Mouse (Mus musculus) cerebellum, postnatal 25 days (tissue): ENCODE results near the gene Kcnq2.

Source experiments
- DNase-seq, 2 experiments: peaks; one replicate each; pipeline ENCODE4 v3.0.0; 2021; ENCODE audit warnings: mixed read lengths in 2 of 2

The Kcnq2 gene

GRCm38 (mm10) chr2:181102161-181102560 is 32.9 kb downstream of the Kcnq2 start:
- DNase-seq, result no peak

- no peak for DNase-seq
These were observed 33.5 kb downstream of the Kcnq2 start for GRCm38 (mm10) chr2:181101626-181102025.

GRCm38 (mm10) chr2:181100087-181100486 is 35.0 kb downstream of the Kcnq2 start:
- DNase-seq, result no peak

- no peak for DNase-seq
These were observed 45.0 kb downstream of the Kcnq2 start for GRCm38 (mm10) chr2:181090123-181090522.

GRCm38 (mm10) chr2:181084997-181085396 is 50.1 kb downstream of the Kcnq2 start:
- DNase-seq, result peak in 1 of 2 experiments; percentile 8

GRCm38 (mm10) chr2:181083945-181084344 is 51.2 kb downstream of the Kcnq2 start:
- DNase-seq, result peak in 1 of 2 experiments; percentile 5

- no peak for DNase-seq
These were observed 54.2 kb downstream of the Kcnq2 start for GRCm38 (mm10) chr2:181080886-181081285.

GRCm38 (mm10) chr2:181079518-181079917 is 55.6 kb downstream of the Kcnq2 start:
- DNase-seq, result no peak

- DNase-seq, result no peak
These were observed 56.2 kb downstream of the Kcnq2 start for GRCm38 (mm10) chr2:181078908-181079307.

- no peak for DNase-seq
These were observed 59.6 kb downstream of the Kcnq2 start for GRCm38 (mm10) chr2:181075501-181075900.

GRCm38 (mm10) chr2:181072403-181072714 is 62.7 kb downstream of the Kcnq2 start:
- no peak for DNase-seq

- peak; percentile 92 to 93 for DNase-seq
These were observed 63.2 kb downstream of the Kcnq2 start for GRCm38 (mm10) chr2:181071706-181072402.

GRCm38 (mm10) chr2:181070136-181070535 is 65.0 kb downstream of the Kcnq2 start:
- DNase-seq, result no peak

- DNase-seq, result no peak
These were observed 66.6 kb downstream of the Kcnq2 start for GRCm38 (mm10) chr2:181068499-181068898.

GRCm38 (mm10) chr2:181065827-181066226 is 69.3 kb downstream of the Kcnq2 start:
- no peak for DNase-seq

GRCm38 (mm10) chr2:181060127-181060526 is 75.0 kb downstream of the Kcnq2 start:
- DNase-seq, result peak; percentile 89 to 92

GRCm38 (mm10) chr2:181058193-181058592 is 76.9 kb downstream of the Kcnq2 start:
- DNase-seq, result no peak

- no peak for DNase-seq
These were observed 77.8 kb downstream of the Kcnq2 start for GRCm38 (mm10) chr2:181057341-181057740.

GRCm38 (mm10) chr2:181052171-181052570 is 82.9 kb downstream of the Kcnq2 start:
- DNase-seq, result peak; percentile 61 to 71

- DNase-seq, result no peak
These were observed 86.1 kb downstream of the Kcnq2 start for GRCm38 (mm10) chr2:181048986-181049385.

- peak; percentile 49 to 61 for DNase-seq
These were observed 86.7 kb downstream of the Kcnq2 start for GRCm38 (mm10) chr2:181048252-181048945.

GRCm38 (mm10) chr2:181044001-181044400 is 91.1 kb downstream of the Kcnq2 start:
- no peak for DNase-seq

GRCm38 (mm10) chr2:181043437-181043836 is 91.7 kb downstream of the Kcnq2 start, which contains the start of gene Chrna4:
TSS of gene Chrna4 (minus strand) at chr2:181043546.
- DNase-seq, result peak in 1 of 2 experiments; percentile 26

GRCm38 (mm10) chr2:181042376-181042775 is 92.7 kb downstream of the Kcnq2 start:
- DNase-seq, result no peak
